Mouse (Mus musculus): ENCODE data around the gene Kcnn1. TPM values are rescaled to one million over a fixed set of nuclear protein-coding genes. Genes with fewer than 3 reads are reported as not detected.

The Kcnn1 gene
- polyA plus RNA-seq, 1 experiment from 2014 or later: 26.9 TPM

- Histone ChIP-seq H3K9me3 (no peaks in the 10 kb centered on the region), H3K4me1 (replicated peaks) (peaks cover 28% of the 10 kb centered on the region), H3K27ac (no peak within 1 kb of the TSS), H3K4me3 (replicated peaks) (peak within 1 kb of the TSS; percentile 22), H3K36me3 (peaks cover 35% of the 10 kb centered on the region), H3K9ac (replicated peaks) (peak within 1 kb of the TSS; percentile 40), H3K4me2 (replicated peaks) (peak within 1 kb of the TSS; percentile 42), H3K27me3 (peaks cover 66% of the 10 kb centered on the region)
- no peak for ATAC-seq
- 3% methylated on average over 80 of the region's 80 CpGs for WGBS
Observed at GRCm38 (mm10) chr8:70892022-70892895, 29.2 kb upstream of the Kcnn1 start, which contains the start of gene Slc5a5. TSS of gene Slc5a5 (minus strand) at chr8:70892757.

GRCm38 (mm10) chr8:70891356-70891755, 28.3 kb upstream of the Kcnn1 start:
- 8% methylated on average over 21 of the region's 21 CpGs for WGBS
- Histone ChIP-seq H3K4me2 (replicated peaks) (no peak overlapping the region), H3K9me3 (no peaks in the 10 kb centered on the region), H3K27ac (no peak overlapping the region), H3K4me3 (replicated peaks) (no peak overlapping the region), H3K4me1 (replicated peaks) (peaks cover 25% of the 10 kb centered on the region), H3K36me3 (peaks cover 35% of the 10 kb centered on the region), H3K27me3 (peaks cover 68% of the 10 kb centered on the region), H3K9ac (replicated peaks) (no peak overlapping the region)
- no peak for ATAC-seq

- Histone ChIP-seq H3K36me3 (peaks cover 31% of the 10 kb centered on the region), H3K27me3 (peaks cover 75% of the 10 kb centered on the region), H3K4me2 (replicated peaks) (no peak overlapping the region), H3K27ac (no peak overlapping the region), H3K4me1 (replicated peaks) (peaks cover 18% of the 10 kb centered on the region), H3K9ac (replicated peaks) (no peak overlapping the region), H3K9me3 (no peaks in the 10 kb centered on the region), H3K4me3 (replicated peaks) (no peak overlapping the region)
- WGBS: 96% methylated on average over 5 of the region's 5 CpGs
- ATAC-seq: no peak
Observed at GRCm38 (mm10) chr8:70890656-70891055, 27.6 kb upstream of the Kcnn1 start.

GRCm38 (mm10) chr8:70887669-70888068, 24.6 kb upstream of the Kcnn1 start:
- WGBS: 7% methylated on average over 18 of the region's 18 CpGs
- no peak overlapping the region for H3K4me3 ChIP-seq (replicated peaks)
- H3K4me1 ChIP-seq (replicated peaks): peaks cover 12% of the 10 kb centered on the region
- no peak overlapping the region for H3K9ac ChIP-seq (replicated peaks)
- ATAC-seq: no peak
- H3K27ac ChIP-seq: no peak overlapping the region
- H3K36me3 ChIP-seq: 0 out of 2 replicates have a peak, but pooled peaks cover 5% of the 10 kb centered on the region
- no peaks in the 10 kb centered on the region for H3K9me3 ChIP-seq
- peak overlapping the region; percentile 33 for H3K4me2 ChIP-seq (replicated peaks)
- peaks cover 56% of the 10 kb centered on the region for H3K27me3 ChIP-seq

- no peak for ATAC-seq
- Histone ChIP-seq H3K36me3 (0 out of 2 replicates have a peak, but pooled peaks cover under 1% of the 10 kb centered on the region), H3K9me3 (no peaks in the 10 kb centered on the region), H3K4me3 (replicated peaks) (no peak overlapping the region), H3K4me1 (replicated peaks) (0 out of 2 replicates have a peak, but pooled peaks cover 4% of the 10 kb centered on the region), H3K27ac (no peak overlapping the region), H3K4me2 (replicated peaks) (no peak overlapping the region), H3K27me3 (peaks cover 35% of the 10 kb centered on the region), H3K9ac (replicated peaks) (no peak overlapping the region)
- 21% methylated on average over 12 of the region's 12 CpGs for WGBS
Observed at GRCm38 (mm10) chr8:70885612-70886011, 22.6 kb upstream of the Kcnn1 start.

GRCm38 (mm10) chr8:70884683-70885082, 21.6 kb upstream of the Kcnn1 start:
- Histone ChIP-seq H3K9me3 (no peaks in the 10 kb centered on the region), H3K9ac (replicated peaks) (no peak overlapping the region), H3K4me1 (replicated peaks) (0 out of 2 replicates have a peak, but pooled peaks cover 6% of the 10 kb centered on the region), H3K36me3 (no peaks in the 10 kb centered on the region), H3K4me2 (replicated peaks) (no peak overlapping the region), H3K27ac (no peak overlapping the region), H3K27me3 (peaks cover 28% of the 10 kb centered on the region), H3K4me3 (replicated peaks) (no peak overlapping the region)
- 95% methylated on average over 10 of the region's 10 CpGs for WGBS
- ATAC-seq: no peak

- Histone ChIP-seq H3K9me3 (no peaks in the 10 kb centered on the region), H3K27ac (no peak overlapping the region), H3K36me3 (no peaks in the 10 kb centered on the region), H3K9ac (replicated peaks) (no peak overlapping the region), H3K4me1 (replicated peaks) (0 out of 2 replicates have a peak, but pooled peaks cover 8% of the 10 kb centered on the region), H3K27me3 (peaks cover 25% of the 10 kb centered on the region), H3K4me3 (replicated peaks) (no peak overlapping the region), H3K4me2 (replicated peaks) (no peak overlapping the region)
- WGBS: 86% methylated on average over 4 of the region's 4 CpGs
- ATAC-seq: no peak
Observed at GRCm38 (mm10) chr8:70884186-70884585, 21.1 kb upstream of the Kcnn1 start.

- Histone ChIP-seq H3K4me3 (replicated peaks) (no peak overlapping the region), H3K9ac (replicated peaks) (peak overlapping the region; percentile 34; the same call in 1 of the 2 replicates), H3K27ac (no peak overlapping the region), H3K4me1 (replicated peaks) (0 out of 2 replicates have a peak, but pooled peaks cover 4% of the 10 kb centered on the region), H3K36me3 (no peaks in the 10 kb centered on the region), H3K9me3 (no peaks in the 10 kb centered on the region), H3K27me3 (0 out of 2 replicates have a peak, but pooled peaks cover 8% of the 10 kb centered on the region), H3K4me2 (replicated peaks) (no peak overlapping the region)
- no peak for ATAC-seq
- WGBS: 31% methylated on average over 11 of the region's 11 CpGs
Observed at GRCm38 (mm10) chr8:70880546-70880945, 17.5 kb upstream of the Kcnn1 start.

- H3K4me1 ChIP-seq (replicated peaks): 0 out of 2 replicates have a peak, but pooled peaks cover 4% of the 10 kb centered on the region
- 9% methylated on average over 4 of the region's 4 CpGs for WGBS
- 0 out of 2 replicates have a peak, but pooled peaks cover 4% of the 10 kb centered on the region for H3K27me3 ChIP-seq
- no peaks in the 10 kb centered on the region for H3K36me3 ChIP-seq
- H3K9me3 ChIP-seq: no peaks in the 10 kb centered on the region
- 0 out of 2 replicates have a peak, but pooled peaks have one; percentile 22 for ATAC-seq
- no peak overlapping the region for H3K4me2 ChIP-seq (replicated peaks)
- H3K4me3 ChIP-seq (replicated peaks): no peak overlapping the region
- H3K9ac ChIP-seq (replicated peaks): peak overlapping the region; percentile 34; the same call in 1 of the 2 replicates
- no peak overlapping the region for H3K27ac ChIP-seq
Observed at GRCm38 (mm10) chr8:70880126-70880525, 17.1 kb upstream of the Kcnn1 start.

- Histone ChIP-seq H3K27ac (no peak overlapping the region), H3K4me1 (replicated peaks) (0 out of 2 replicates have a peak, but pooled peaks cover 4% of the 10 kb centered on the region), H3K36me3 (no peaks in the 10 kb centered on the region), H3K27me3 (0 out of 2 replicates have a peak, but pooled peaks cover 2% of the 10 kb centered on the region), H3K9ac (replicated peaks) (no peak overlapping the region), H3K4me2 (replicated peaks) (no peak overlapping the region), H3K9me3 (no peaks in the 10 kb centered on the region), H3K4me3 (replicated peaks) (no peak overlapping the region)
- no peak for ATAC-seq
- WGBS: 52% methylated on average over 4 of the region's 4 CpGs
Observed at GRCm38 (mm10) chr8:70879500-70879899, 16.4 kb upstream of the Kcnn1 start.

- H3K27me3 ChIP-seq: 0 out of 2 replicates have a peak, but pooled peaks cover 2% of the 10 kb centered on the region
- WGBS: 65% methylated on average over 2 of the region's 2 CpGs
- 0 out of 2 replicates have a peak overlapping the region, but pooled peaks have one; percentile 14 for H3K9ac ChIP-seq (replicated peaks)
- H3K36me3 ChIP-seq: no peaks in the 10 kb centered on the region
- H3K4me1 ChIP-seq (replicated peaks): 0 out of 2 replicates have a peak, but pooled peaks cover 4% of the 10 kb centered on the region
- H3K27ac ChIP-seq: no peak overlapping the region
- no peaks in the 10 kb centered on the region for H3K9me3 ChIP-seq
- no peak overlapping the region for H3K4me3 ChIP-seq (replicated peaks)
- ATAC-seq: no peak
- H3K4me2 ChIP-seq (replicated peaks): no peak overlapping the region
Observed at GRCm38 (mm10) chr8:70878178-70878577, 15.1 kb upstream of the Kcnn1 start.

- no peaks in the 10 kb centered on the region for H3K9me3 ChIP-seq
- H3K36me3 ChIP-seq: no peaks in the 10 kb centered on the region
- 68% methylated on average over 4 of the region's 4 CpGs for WGBS
- H3K9ac ChIP-seq (replicated peaks): no peak overlapping the region
- H3K4me2 ChIP-seq (replicated peaks): no peak overlapping the region
- H3K27me3 ChIP-seq: 0 out of 2 replicates have a peak, but pooled peaks cover 2% of the 10 kb centered on the region
- no peak overlapping the region for H3K4me3 ChIP-seq (replicated peaks)
- H3K4me1 ChIP-seq (replicated peaks): peaks cover 17% of the 10 kb centered on the region
- no peak for ATAC-seq
- H3K27ac ChIP-seq: no peak overlapping the region
Observed at GRCm38 (mm10) chr8:70876382-70876781, 13.3 kb upstream of the Kcnn1 start.
